Mouse (Mus musculus) thymus, postnatal 0 days (tissue): ENCODE data around the gene Raph1. TPM values are rescaled to one million over a fixed set of nuclear protein-coding genes. Genes with fewer than 3 reads are reported as not detected.

Experiments
- DNase-seq: peaks from one replicate; pipeline ENCODE4 v3.0.0-alpha.2; 2015; ENCODE audit warnings: low spot score
- polyA plus RNA-seq: library from polyadenylated mRNA; unstranded; fragments of >200 nt; fragmentation: Nextera tagmentation; extraction: Ambion mirVana; gene quantifications from 2 replicates; pipeline ENCODE4 v1.2.1, GENCODE M21; 2015

Raph1 gene
- polyA plus RNA-seq, 1 experiment from 2014 or later = 6.9 TPM

DNA sequence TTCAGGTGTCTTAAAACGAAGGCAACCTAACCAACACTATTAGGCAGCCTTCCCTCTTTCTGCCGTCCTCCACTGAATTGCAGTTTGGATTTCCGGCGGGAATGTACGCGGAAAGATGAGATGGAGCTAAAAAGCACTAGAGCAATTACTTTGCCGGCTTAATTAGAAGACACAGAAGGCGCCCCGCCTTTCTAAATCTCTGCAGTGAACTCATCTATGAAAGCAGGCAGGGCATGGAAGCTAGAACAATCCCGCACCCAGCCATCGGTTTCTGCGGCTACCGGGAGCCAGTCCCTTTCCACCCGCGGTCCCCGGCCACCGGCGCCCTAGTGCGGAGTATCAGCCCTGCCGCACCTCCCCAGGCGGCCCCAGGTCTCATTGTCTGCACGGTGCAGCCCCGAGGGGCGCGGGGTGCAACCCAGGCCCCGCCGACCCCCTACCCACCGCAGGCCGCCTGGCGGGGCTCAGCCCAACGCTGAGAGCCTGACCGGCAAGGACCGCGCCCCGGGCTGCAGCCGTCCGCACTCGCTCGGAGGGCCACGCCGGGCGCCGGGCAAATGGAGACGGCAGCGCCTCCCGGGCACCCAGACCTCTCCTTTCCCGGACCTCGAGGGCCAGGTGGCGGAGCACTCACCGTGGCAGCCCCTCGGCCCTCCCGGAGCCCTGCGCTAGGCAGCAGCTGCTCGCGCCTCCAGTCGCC lies 823 bp downstream of the Raph1 start:
- peak; percentile 14 for DNase-seq

- DNase-seq = peak; percentile 38
These were observed 1.5 kb downstream of the Raph1 start for GRCm38 (mm10) chr1:60565270-60565920.

GRCm38 (mm10) chr1:60564691-60565090 lies 2.2 kb downstream of the Raph1 start:
- no peak for DNase-seq

- no peak for DNase-seq
These were observed 3.9 kb downstream of the Raph1 start for GRCm38 (mm10) chr1:60563021-60563420.

- DNase-seq = no peak
These were observed 23.2 kb downstream of the Raph1 start for GRCm38 (mm10) chr1:60543681-60544080.

- peak; percentile 41 for DNase-seq
These were observed 27.6 kb downstream of the Raph1 start for GRCm38 (mm10) chr1:60539272-60539671.

DNA sequence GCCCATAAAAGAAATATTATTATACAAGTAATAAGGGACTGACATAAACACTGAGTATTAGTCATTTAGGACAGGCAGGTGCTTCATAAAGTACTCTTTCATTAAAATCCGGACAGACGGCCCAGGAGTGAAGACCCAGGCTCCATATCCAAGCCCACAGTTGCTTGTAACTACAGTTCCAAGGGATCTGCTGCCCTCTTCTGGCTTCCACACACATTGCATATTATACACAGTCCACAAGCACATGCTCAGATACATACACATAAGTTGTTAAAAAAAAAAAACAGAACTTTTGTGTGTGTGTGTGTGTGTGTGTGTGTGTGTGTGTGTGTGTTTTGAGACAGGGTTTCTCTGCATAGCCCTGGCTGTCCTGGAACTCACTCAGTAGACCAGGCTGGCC lies 32.0 kb downstream of the Raph1 start:
- DNase-seq = peak; percentile 51

DNA sequence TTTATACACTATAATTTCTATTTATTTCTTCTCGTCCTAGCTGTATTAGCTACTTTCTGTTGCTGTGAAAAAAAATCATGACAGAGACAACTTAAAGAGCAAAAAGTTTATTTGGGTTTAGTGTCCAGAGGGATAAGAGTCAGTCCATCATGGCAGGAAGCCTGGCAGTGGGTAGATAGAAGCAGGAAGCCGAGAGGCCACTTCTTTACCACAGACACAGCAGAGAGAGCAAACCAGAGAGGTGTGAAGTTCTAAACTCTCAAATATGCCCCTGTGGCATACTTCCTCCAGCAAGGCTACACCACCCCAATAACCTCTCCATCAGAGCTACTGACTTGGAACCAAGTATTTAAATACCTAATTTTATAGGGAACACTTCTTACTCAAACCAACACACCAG lies 36.3 kb downstream of the Raph1 start:
- DNase-seq = no peak

- peak; percentile 16 for DNase-seq
These were observed 36.8 kb downstream of the Raph1 start for GRCm38 (mm10) chr1:60530107-60530506.

DNA sequence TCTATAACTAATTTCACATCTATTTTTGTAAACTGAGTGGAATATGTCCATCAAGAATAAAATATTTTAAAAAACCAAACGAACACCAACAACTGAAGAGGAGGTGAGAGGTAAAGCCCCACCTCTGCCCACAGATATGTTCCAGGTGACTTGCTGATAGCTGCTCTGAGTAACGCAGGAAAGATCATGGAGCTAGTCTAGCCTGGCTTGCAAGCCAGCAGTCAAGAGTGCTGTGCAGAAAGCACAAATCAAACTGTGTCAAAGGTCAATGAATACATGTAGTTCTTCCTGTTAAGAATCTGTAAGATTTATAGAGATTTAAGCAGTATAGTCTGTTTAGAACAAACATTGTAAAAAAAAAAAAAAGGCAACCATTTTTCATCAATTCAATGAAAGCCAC lies 56.3 kb downstream of the Raph1 start:
- DNase-seq = no peak

- peak; percentile 5 for DNase-seq
These were observed 63.4 kb downstream of the Raph1 start for GRCm38 (mm10) chr1:60503456-60503855.

- no peak for DNase-seq
These were observed 73.5 kb downstream of the Raph1 start for GRCm38 (mm10) chr1:60493421-60493820.

DNA sequence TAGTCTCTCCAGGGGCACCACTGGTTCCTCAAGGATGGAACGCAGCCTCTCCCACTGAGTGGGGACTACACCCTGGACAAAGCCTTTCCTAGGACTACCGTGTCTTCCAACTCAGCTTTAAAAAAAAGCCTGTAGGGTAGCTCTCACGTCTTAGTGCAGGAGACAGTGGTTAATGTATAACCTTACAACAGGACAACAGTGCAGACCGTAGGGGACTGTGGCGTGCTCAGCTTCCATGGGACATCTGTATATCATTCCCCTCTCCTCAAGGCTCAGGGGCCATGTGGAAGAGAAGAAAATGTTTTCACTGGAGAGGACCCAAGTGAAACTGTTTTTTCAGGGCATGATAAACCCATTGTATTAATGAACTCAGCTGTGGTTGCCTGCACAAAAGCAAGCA lies 74.5 kb downstream of the Raph1 start:
- no peak for DNase-seq

DNA sequence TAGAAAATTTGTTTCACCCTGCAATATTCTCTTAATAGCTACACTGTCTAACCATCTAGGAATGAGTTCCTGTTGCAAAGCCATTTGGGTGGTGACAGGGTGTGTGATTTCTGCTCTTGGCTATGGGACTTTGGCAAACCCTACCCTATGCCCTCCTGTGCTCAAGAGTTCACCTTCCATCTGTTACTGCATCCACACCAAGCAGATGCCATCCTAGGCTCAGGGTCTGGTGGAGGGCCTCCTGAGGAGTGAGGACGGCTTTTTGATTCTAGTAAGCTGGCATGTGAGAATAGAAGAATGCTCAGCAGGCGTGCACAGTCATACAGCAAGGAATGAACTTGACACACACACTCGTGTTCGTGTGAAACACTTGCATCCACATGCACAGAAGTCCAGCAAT lies 76.4 kb downstream of the Raph1 start:
- DNase-seq = no peak

DNA sequence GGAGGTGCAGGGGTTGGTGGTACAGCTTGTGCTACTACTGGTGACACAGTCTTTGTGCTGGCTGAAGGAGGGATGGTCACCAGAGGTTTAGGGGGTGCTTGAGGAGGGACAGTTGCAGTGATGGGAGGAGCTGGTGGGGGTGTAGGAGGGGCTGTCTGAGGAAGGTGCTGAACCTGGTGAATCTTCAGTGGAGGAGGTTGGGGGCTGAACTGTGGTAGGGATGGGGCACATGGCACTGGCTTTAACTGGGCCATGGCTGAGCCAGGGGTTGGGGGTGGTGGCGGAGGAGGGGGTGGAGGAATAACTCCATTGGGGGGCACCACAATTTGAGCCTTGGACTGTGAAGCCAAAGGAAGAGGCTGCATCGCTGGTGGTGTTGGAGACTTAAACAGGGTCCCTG lies 77.2 kb downstream of the Raph1 start:
- no peak for DNase-seq

DNA sequence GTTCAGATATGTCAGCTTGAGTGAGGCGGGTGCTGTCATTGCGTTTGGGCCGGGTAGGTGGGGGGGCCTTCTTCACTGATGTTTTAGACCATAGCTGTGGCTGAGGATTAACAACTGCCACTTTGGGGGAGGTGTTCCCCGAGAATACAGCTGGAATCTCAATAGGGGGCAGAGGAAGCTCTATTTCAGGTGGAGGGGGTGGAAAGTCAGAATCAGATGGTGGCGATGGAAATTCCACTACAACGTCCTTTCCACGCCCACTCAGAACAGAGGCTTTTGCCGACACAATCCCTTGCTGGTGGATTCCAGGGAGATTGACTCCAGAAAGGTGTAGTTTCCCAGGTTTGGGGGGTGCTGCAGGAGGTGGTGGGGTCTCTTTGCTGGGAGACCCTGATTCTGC lies 78.3 kb downstream of the Raph1 start:
- DNase-seq = no peak

- DNase-seq = no peak
These were observed 81.3 kb downstream of the Raph1 start for GRCm38 (mm10) chr1:60485649-60486048.

DNA sequence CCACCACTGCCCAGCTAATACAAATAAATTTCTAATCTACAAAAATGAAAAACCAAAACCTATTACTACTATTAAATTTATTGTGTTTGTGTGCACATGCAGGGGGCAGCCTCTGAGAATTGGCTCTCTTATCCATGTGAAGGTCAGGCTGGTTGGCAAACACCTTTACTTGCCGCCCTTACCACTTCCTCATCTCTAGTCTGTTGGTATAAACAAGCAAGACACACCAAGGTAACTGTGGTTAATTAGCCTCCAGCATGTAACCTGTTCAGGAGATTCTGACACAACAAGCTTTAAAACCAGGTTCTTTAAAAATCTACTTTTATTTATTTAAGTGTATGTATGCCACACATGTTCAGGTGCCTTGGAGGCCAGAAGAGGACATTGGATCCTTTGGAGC lies 84.0 kb downstream of the Raph1 start:
- no peak for DNase-seq

DNA sequence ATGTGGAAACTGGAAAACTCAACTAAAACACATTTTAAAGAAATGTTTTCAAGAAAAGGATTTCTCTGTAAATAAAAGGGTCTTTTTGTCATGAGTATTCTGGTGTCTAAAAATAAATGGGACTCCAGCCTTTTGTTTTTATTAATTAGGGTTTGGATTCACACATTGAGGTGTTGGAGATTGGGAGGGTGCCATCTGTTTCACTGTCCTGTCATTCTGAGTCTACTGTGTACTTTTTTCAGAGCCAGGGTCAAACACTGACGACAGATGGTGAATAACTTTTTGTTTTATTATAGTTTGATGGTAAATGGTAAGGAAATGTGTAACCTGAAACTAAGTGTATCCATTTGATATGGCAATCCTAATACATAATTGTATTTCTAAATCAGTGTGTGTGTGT lies 85.3 kb downstream of the Raph1 start:
- no peak for DNase-seq

- peak; percentile 51 for DNase-seq
These were observed 96.4 kb downstream of the Raph1 start for GRCm38 (mm10) chr1:60470541-60470940.

DNA sequence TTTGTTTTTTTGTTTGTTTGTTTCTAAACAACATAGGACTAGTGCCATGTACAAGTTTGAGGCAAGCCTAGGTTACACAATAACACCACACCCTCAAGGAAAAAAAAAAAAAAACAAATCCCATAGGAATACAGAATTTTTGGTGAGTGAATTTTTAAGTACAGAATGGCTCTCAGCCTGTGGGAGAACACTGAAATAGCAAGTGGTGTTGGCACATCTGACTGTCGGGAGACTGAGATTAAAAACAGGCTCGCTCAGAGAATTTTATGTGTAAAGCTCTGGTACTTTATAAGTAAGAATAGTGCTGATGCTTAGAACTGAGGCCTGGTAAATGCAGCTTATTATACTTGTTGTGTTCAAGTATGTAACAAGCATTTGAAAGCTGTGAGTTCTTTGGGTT lies 97.4 kb downstream of the Raph1 start:
- no peak for DNase-seq

- peak; percentile 60 for DNase-seq
These were observed 106.3 kb downstream of the Raph1 start for GRCm38 (mm10) chr1:60460623-60461022.

- no peak for DNase-seq
These were observed 117.0 kb downstream of the Raph1 start for GRCm38 (mm10) chr1:60449896-60450295.
